Mouse (Mus musculus) small intestine, adult 2 months (tissue): ENCODE data around the gene Trip6. TPM values are rescaled to one million over a fixed set of nuclear protein-coding genes. Genes with fewer than 3 reads are reported as not detected.

Source experiments
- H3K27ac ChIP-seq: fragments of 200-500 bp; 2 replicates; pipeline ENCODE4 v1.5.1; 2012; ENCODE audit warnings: low read depth, low read length, control low read depth, inconsistent platforms; ENCODE audit not compliant: insufficient read depth
- H3K27me3 ChIP-seq: fragments of 200-500 bp; 2 replicates; pipeline ENCODE4 v1.6.1; 2012; ENCODE audit warnings: mild to moderate bottlenecking, moderate library complexity, low read length, inconsistent platforms; ENCODE audit not compliant: control insufficient read depth, insufficient read depth
- H3K36me3 ChIP-seq: fragments of 200-500 bp; 2 replicates; pipeline ENCODE4 v1.6.1; 2012; ENCODE audit warnings: mild to moderate bottlenecking, low read length, control low read depth, inconsistent platforms; ENCODE audit not compliant: control insufficient read depth, insufficient read depth
- H3K4me1 ChIP-seq: fragments of 200-500 bp; 2 replicates; pipeline ENCODE4 v1.6.1; 2012; ENCODE audit warnings: low read length, inconsistent platforms, mixed read lengths; ENCODE audit not compliant: control insufficient read depth, insufficient read depth, insufficient read length
- H3K4me3 ChIP-seq: fragments of 200-500 bp; 2 replicates; pipeline ENCODE4 v1.5.1; 2012; ENCODE audit warnings: low read depth, mild to moderate bottlenecking, control low read depth, inconsistent platforms, low read length, moderate library complexity
- CTCF ChIP-seq: fragments of 200-500 bp; IDR thresholded peaks from 2 replicates; pipeline ENCODE4 v1.5.1; 2012; ENCODE audit warnings: low read depth, mild to moderate bottlenecking, control low read depth, inconsistent platforms, low read length, moderate library complexity, mixed read lengths; ENCODE audit not compliant: insufficient replicate concordance, insufficient read length; ENCODE audit errors: extremely low read depth
- POLR2A ChIP-seq: fragments of 200-500 bp; IDR thresholded peaks from 2 replicates; pipeline ENCODE4 v1.6.1; 2012; ENCODE audit warnings: low read depth, mild to moderate bottlenecking, control low read depth, inconsistent platforms, low read length, moderate library complexity
- WGBS: fragments of 180-500 bp; shearing (Covaris S2); methylation state at CpG from one replicate; pipeline ENCODE4 v1.1.7; 2018; 5-methylcytosine and 5-hydroxymethylcytosine counted together
- polyA plus RNA-seq: library from polyadenylated mRNA; depleted of rRNA; stranded (reverse); fragments of >200 nt; gene quantifications from 2 replicates; pipeline ENCODE4 v1.2.3, GENCODE M21; 2012

Gene Trip6
- polyA plus RNA-seq, 1 experiment: 8.2 TPM

DNA sequence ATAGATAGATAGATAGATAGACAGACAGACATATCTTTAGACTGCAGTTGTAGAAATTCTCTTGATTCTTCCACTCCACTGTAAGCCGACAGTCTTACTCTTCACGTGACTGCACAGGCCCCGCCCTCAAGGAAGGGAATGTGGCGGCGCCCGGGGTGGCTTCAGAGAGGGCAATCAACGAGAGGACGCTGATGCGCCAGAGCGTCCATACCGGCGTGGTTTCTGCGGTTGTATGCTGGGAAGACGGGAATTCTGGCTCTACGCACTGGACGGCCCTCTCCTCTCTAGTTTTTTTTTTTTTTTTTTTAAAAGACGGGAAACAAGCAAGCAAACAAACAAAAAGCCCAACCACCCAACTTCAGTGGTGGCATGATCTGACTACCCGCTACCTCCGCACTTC, 24.1 kb upstream of the Trip6 start:
- under 1% methylated on average over 19 of the region's 19 CpGs for WGBS
- peak overlapping the region; percentile 67 for H3K27ac ChIP-seq
- no peaks in the 10 kb centered on the region for H3K36me3 ChIP-seq
- H3K4me3 ChIP-seq: peak overlapping the region; percentile 65
- TF ChIP-seq CTCF: 0 out of 2 replicates have a peak, but pooled peaks have one; percentile 5
- peak; percentile 55; the same call in 1 of the 2 replicates for TF ChIP-seq POLR2A
- no peaks in the 10 kb centered on the region for H3K27me3 ChIP-seq
- H3K4me1 ChIP-seq: peaks cover 21% of the 10 kb centered on the region

DNA sequence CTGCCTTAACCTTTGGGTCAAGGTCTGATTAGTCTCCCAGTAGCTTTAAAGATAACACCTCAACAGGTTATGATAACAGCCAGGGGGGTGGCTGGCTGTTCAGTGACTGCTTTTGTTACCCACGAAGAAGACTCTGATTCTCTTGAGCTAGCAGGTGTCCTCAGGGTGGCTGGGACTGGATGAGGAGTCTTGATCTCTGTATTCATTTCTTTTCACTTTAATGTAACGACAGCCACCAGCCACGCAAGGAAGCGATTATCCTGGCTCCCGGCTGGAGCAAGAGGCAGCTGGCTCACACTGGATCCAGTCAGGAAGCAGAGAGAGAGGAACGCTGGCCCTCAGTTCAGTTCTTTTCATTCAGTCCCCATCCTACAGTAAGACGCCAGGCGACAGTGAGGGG, 23.0 kb upstream of the Trip6 start:
- no peaks in the 10 kb centered on the region for H3K36me3 ChIP-seq
- no peak overlapping the region for H3K4me3 ChIP-seq
- H3K27me3 ChIP-seq: no peaks in the 10 kb centered on the region
- WGBS: 20% methylated on average over 8 of the region's 8 CpGs
- peaks cover 18% of the 10 kb centered on the region for H3K4me1 ChIP-seq
- H3K27ac ChIP-seq: peak overlapping the region; percentile 68
- TF ChIP-seq CTCF (no peak; the same call in 1 of the 2 replicates), POLR2A (no peak)

DNA sequence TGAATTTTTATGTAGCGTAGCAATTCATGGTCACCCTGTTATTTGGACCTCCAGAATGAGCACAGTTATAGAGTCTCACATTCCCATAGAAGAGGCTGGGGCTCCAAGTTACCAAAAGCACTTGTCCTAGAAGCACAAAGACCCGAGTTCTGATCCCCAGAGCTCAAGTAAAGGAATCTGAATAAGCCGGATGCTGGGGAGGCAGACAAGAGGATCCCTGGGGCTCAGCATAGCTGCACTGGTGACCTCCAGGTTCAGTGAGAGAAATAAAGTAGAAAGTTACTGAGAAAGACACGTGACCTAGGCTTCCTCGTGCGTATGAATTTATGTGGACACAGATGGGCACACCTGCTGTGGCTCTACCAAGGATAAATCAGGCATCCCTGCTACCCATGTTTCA, 20.9 kb upstream of the Trip6 start:
- 50% methylated on average over 6 of the region's 6 CpGs for WGBS
- Histone ChIP-seq H3K36me3 (no peaks in the 10 kb centered on the region), H3K27me3 (no peaks in the 10 kb centered on the region), H3K27ac (no peak overlapping the region), H3K4me3 (no peak overlapping the region), H3K4me1 (peaks cover 18% of the 10 kb centered on the region)
- TF ChIP-seq CTCF (no peak), POLR2A (no peak)

DNA sequence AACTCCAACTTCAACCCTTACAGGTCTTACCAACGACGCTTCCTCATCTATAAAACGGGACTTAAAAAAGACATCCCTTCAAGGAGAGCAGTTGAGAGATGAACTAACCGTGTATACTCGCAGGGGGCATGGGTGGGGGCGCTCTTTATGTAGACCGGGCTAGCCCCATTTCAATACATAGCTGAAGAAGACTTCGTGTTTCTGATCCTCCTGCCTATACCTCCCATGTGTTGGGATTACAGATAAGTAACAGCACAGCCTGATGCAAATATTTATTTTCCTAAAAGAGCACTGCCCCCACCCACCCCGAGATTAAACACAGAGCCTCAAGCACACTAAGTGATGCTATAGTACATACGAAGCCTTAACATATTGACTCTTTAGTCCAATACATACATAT, 20.1 kb upstream of the Trip6 start:
- H3K27ac ChIP-seq: no peak overlapping the region
- H3K4me1 ChIP-seq: peaks cover 17% of the 10 kb centered on the region
- no peaks in the 10 kb centered on the region for H3K36me3 ChIP-seq
- H3K27me3 ChIP-seq: no peaks in the 10 kb centered on the region
- TF ChIP-seq POLR2A: no peak
- TF ChIP-seq CTCF: no peak
- WGBS: 19% methylated on average over 10 of the region's 10 CpGs
- peak overlapping the region; percentile 94; the same call in 1 of the 2 replicates for H3K4me3 ChIP-seq

DNA sequence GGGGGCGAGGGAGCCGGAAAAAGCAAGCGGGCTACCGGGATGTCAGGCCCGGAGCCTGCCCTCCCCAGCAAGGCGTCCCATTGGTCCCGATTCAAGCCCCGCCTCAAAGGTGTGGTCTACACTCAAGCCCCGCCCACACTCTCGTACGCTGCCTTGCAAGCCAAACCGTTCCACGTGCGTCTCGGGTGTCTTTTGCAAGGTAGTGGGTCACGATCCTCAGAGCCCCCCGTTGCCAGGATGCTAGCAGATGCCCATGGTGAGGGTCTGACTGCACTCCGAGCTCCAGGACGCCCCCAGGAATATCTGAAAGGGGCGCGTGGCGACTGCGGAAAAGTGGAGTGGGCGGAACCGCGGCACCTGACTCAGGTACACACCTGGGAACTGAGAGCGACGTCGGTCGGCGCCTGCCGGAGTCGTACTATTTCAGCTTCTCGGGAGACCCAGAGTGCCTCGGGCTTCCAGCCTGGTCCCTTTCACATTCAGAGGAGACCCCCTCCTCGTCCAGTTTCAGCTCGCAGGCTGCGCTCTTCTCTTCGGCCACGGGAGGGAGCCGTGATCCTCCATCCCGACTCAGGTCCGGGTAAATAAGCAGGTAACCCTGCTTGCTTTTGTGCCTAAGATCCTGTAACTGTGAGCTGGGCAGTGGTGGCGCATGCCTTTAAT, 19.4 kb upstream of the Trip6 start, which contains the start of gene Slc12a9:
Gene Slc12a9, minus strand, starts transcription at position 86 of the 663 bp plus-strand sequence.
- Histone ChIP-seq H3K4me3 (peak within 1 kb of the TSS; percentile 94), H3K4me1 (peaks cover 12% of the 10 kb centered on the region; the same call in 1 of the 2 replicates), H3K27ac (no peak within 1 kb of the TSS), H3K36me3 (no peaks in the 10 kb centered on the region), H3K27me3 (no peaks in the 10 kb centered on the region)
- under 1% methylated on average over 44 of the region's 44 CpGs for WGBS
- TF ChIP-seq CTCF (peak; percentile 72), POLR2A (peak; percentile 37)

DNA sequence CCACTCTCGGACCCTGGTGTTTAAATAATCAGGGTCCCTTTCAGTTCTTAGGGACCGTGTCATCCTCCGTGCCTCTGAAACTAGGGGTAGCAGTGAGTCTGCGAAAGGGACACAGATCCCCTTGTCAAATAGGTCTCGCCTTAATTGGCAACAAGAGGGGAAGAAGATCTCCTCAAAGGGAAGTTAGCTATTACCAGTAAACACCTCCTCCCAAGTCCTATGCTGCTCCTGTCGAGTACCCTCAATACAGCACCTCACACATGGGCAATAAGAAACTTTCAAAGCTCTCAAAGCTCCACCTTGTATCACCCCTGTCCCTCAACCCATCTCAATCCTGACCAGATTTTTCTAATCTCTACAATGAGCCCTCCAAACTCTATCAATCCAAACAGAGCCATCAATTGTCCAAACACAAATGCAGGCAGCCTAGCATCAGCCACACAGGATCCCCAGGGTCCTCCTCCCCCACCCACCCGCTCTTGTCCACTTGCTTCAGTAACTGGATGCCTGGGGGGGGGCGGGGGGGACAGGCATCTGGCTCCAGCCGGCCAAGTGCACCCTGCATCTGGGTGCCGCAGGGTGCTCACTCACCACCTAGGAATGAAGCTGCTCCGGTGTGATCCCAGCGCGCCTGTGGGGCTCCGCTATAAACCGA, 18.8 kb upstream of the Trip6 start:
- WGBS: 17% methylated on average over 15 of the region's 15 CpGs
- Histone ChIP-seq H3K4me3 (peak overlapping the region; percentile 94), H3K27ac (no peak overlapping the region), H3K4me1 (peaks cover 12% of the 10 kb centered on the region; the same call in 1 of the 2 replicates), H3K27me3 (no peaks in the 10 kb centered on the region), H3K36me3 (no peaks in the 10 kb centered on the region)
- TF ChIP-seq CTCF: no peak
- TF ChIP-seq POLR2A: no peak

DNA sequence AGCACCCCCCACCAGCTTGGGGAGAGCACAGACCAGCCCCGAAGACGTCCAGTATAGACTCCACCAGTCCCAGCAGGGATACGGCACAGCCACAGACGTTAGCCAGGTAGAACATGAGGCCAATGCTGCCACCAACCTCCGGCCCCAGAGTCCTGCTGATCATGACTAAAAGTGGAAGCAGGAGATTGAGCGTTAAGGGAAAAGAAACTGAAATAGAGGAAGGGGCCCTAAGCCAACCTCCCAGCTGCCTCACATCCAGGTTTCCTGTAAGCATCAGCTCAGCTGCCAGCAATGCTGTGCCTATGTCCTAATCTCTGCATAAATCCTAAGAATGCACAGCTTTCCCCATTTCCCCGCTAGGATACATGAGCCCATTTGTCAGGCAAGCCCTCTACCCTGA, 16.7 kb upstream of the Trip6 start:
- H3K27me3 ChIP-seq: no peaks in the 10 kb centered on the region
- H3K36me3 ChIP-seq: no peaks in the 10 kb centered on the region; the same call in 1 of the 2 replicates
- no peak for TF ChIP-seq CTCF
- no peak for TF ChIP-seq POLR2A
- no peak overlapping the region for H3K27ac ChIP-seq
- no peaks in the 10 kb centered on the region; the same call in 1 of the 2 replicates for H3K4me1 ChIP-seq
- WGBS: 84% methylated on average over 7 of the region's 7 CpGs
- no peak overlapping the region for H3K4me3 ChIP-seq
